Mouse (Mus musculus) 416B (cell line): ENCODE measurements around the gene Zbtb12.

ENCODE experiments used
- DNase-seq: peaks from one replicate; pipeline ENCODE4 v3.0.0; 2011; ENCODE audit warnings: low read depth

Zbtb12 gene

DNA sequence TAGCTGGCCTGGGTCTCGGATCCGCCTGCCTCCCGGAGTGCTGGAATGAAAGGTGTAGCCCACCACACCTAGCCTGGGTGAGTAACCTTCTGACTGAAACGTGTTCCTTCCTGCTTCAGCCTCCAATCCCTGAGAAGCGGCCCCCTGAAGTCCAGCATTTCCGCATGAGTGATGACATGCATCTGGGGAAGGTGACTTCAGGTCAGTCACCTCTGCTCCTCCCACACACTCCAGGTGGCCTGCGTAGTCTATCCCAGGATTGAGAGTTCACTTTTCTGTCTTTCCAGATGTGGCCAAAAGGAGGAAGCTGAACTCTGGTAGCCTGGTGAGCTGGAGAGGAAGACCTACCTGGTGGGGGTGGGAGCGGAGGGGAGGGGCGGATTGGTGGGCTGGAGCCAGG is 23.6 kb downstream of the Zbtb12 start:
- DNase-seq, result no peak

DNA sequence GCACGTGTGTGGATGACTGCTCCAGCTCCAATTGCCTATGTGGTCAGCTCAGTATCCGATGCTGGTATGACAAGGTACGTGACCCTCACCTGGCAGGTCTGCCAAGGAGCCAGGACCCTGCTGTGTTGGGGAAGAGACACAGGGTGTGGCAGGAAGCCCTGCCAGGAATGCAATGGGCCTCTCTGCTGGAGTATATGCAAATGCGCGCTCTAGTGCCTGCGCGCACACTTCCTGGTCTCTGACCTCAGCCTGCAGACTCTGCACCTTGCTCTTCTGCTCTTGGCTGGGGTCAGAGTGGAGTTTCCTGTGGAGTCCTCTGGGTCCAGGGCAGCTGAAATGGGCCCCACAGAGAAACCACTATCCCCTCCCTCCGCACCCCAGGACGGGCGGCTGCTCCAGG is 31.7 kb downstream of the Zbtb12 start:
- DNase-seq, result no peak

GRCm38 (mm10) chr17:34911945-34912351 is 32.7 kb downstream of the Zbtb12 start:
- peak; percentile 61 for DNase-seq

DNA sequence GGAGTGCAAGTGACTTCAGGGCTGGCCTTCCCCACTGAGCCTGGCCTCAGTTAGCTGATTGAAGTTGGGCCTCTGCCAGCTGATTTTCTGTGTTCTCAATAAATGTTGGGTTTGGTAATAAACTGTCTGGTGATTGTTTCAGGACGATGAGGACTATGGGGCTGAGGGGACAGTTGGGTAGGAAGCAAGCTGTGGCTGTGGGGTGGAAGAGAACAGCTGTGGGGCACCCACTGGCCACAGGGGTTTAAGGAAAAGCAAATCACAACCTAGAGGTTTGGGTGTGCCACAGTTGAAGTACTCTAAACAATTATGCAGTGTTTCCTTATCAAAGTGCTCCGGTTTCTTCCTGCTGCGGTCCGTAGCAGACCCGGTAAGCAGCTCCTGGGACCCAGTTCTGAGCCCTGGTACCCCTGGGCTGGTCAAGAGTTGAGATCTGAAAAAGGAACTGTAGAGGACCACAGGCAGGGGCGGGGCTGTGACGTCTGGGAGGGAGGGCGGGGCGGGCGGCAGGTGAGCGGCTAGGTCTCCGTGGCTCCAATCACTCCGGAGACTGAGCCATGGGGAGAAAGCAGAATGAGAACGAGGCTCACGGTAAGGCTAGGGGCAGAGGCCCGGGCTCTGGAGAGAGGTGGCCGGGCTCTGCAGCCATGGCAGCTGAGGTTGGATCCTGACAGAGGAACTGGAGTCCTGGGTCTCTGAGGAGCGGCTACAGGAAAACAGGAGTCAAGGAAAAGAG is 34.8 kb downstream of the Zbtb12 start, which contains the start of gene Slc44a4:
Slc44a4 (plus strand) TSS at position 537 of the 736 bp plus-strand sequence.
- no peak for DNase-seq

DNA sequence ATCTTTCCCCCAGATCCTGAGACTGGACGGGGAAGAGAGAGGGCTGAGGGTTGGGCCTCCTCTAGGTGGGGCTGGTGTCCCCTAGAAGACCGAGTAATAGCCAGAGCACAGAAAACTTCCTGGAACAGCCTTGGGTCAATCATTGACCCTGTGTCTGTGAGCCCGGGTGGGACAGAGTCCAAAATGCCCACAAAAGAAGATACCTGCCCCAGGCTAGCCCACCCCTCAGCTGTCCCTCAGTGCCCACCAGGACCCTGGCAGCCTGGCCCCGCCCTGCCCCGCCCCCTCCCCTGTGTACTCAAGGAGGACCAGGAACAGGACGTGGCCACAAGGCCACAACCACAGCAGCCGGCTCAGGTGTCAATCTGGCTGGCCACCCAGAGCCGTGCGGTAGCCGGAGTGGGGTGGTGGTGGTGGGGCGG is 36.1 kb downstream of the Zbtb12 start:
- peak; percentile 77 for DNase-seq

DNA sequence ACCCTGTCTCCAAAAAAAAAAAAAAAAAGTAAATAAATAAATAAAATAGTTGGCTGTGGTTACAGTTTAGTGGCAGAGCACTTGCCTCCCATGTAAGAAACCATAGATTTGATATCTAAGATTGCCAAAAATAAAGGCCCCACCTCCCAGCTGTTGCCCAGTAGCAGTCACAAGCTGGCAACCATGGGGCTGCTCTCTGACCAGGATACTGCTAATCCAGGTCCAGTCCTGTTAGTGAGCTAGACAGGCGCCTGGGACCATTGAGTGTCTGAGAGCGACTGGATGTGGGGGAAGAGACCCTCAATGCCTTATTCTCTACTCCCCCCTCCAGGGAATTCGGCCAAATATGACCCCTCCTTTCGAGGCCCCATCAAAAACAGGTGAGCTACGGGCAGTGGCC is 37.0 kb downstream of the Zbtb12 start:
- no peak for DNase-seq

DNA sequence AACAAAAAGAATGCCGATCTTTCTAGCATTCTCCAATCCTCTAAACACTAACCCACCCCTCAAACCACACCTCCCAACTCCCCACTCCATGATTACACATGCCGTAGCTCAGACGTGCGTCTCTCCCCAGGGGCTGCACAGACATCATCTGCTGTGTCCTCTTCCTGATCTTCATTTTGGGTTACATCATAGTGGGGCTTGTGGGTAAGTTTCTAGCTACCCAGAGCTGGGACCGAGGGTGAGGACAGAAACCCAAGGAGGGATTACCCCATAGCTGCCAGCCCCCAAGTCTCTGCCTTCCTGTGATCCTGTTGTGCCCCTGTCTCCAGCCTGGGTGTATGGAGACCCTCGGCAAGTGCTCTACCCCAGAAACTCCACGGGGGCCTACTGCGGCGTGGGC is 37.9 kb downstream of the Zbtb12 start:
- DNase-seq, result no peak

DNA sequence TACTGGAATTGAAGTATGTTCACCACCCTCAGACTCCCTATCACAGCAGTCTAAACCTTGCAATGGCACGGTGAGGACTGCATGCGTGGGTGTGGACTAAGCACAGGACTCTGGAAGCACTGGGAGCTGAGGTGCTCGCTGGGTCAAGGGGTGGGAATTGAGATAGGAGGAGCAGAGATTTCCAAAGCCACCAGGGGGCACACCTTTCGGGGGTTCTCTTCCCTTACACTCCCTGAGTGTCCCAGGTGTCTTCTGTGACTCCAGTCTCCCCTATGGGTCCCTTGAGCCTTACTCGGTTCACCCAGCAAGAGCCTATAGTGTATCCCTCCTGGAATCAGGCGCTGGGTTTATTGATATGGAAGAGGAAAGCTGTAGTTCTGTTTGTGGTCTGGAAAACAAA is 43.7 kb downstream of the Zbtb12 start:
- DNase-seq, result peak; percentile 26

DNA sequence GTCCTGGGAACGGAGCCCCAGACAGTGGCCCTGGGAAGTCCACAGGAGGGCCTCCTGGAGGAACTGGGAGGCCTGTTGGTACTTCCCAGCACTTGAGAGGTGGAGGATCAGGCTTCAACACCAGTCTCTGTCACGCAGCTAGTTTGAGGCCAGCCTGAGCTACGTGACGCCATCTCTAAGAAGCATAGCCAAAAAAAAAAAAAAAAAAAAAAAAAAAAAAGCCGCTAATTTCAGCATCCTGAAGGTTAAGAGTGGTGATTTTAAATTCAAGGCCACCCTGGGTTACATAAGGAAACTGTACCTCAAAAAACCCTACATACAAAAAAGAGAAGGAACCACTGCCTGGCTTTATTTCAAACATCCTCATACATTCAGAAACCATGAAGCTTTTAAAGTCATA is 45.0 kb downstream of the Zbtb12 start:
- peak; percentile 64 for DNase-seq

GRCm38 (mm10) chr17:34927306-34928019 is 48.2 kb downstream of the Zbtb12 start:
- DNase-seq, result no peak

- DNase-seq, result no peak
These were observed 49.6 kb downstream of the Zbtb12 start for GRCm38 (mm10) chr17:34928841-34929240.

DNA sequence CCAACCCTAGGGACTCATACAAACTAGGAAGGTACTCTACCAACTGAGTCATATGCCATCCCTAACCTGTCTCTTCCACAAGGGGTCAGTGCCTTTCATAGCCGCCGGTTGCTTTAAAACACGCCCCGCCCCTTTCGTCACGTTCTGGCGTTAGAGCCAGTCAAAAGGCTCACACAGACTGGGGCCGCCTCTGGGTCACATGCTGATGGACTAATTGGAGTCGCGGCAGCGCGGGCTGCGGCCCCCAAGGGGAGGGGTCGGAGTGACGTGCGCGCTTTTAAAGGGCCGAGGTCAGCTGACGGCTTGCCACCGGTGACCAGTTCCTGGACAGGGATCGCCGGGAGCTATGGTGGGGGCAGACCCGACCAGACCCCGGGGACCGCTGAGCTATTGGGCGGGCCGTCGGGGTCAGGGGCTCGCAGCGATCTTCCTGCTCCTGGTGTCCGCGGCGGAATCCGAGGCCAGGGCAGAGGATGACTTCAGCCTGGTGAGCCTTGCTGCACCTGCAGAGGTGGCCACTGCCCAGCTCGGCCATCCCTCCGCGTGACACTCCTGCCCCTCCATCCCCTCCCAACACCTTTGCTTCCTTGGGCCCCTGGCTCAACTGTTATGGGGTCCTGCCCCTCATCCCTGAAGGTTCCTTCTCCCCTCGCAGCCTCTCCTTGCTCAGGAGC is 51.9 kb downstream of the Zbtb12 start, which contains the start of gene Neu1:
Neu1 (plus strand) TSS at position 193 of the 674 bp plus-strand sequence.
- peak; percentile 99 for DNase-seq

DNA sequence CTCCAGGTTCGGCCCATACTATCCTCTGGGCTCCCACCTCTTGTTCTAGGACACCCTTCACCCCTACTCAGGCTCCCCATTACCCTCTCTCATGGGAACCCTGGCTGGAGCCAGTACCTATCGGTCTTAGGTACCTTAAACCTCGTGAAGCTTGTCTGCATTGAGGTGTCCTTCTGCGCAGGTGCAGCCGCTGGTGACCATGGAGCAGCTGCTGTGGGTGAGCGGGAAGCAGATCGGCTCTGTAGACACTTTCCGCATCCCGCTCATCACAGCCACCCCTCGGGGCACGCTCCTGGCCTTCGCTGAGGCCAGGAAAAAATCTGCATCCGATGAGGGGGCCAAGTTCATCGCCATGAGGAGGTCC is 52.4 kb downstream of the Zbtb12 start:
- DNase-seq, result no peak

GRCm38 (mm10) chr17:34932287-34932686 is 53.0 kb downstream of the Zbtb12 start:
- no peak for DNase-seq

DNA sequence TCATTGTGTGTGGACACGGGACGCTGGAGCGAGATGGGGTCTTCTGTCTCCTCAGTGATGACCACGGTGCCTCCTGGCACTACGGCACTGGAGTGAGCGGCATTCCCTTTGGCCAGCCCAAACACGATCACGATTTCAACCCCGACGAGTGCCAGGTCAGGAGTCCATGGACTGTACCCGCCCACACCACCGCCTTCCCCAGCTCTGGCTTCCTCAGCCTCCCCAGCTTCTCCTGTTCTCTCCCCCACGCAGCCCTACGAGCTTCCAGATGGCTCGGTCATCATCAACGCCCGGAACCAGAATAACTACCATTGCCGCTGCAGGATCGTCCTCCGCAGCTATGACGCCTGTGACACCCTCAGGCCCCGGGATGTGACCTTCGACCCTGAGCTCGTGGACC is 54.7 kb downstream of the Zbtb12 start:
- no peak for DNase-seq

- DNase-seq, result peak; percentile 47
These were observed 55.5 kb downstream of the Zbtb12 start for GRCm38 (mm10) chr17:34934830-34935229.

GRCm38 (mm10) chr17:34937960-34938505 is 58.8 kb downstream of the Zbtb12 start:
- peak; percentile 78 for DNase-seq

GRCm38 (mm10) chr17:34941344-34942041 is 62.2 kb downstream of the Zbtb12 start:
- peak; percentile 20 for DNase-seq

DNA sequence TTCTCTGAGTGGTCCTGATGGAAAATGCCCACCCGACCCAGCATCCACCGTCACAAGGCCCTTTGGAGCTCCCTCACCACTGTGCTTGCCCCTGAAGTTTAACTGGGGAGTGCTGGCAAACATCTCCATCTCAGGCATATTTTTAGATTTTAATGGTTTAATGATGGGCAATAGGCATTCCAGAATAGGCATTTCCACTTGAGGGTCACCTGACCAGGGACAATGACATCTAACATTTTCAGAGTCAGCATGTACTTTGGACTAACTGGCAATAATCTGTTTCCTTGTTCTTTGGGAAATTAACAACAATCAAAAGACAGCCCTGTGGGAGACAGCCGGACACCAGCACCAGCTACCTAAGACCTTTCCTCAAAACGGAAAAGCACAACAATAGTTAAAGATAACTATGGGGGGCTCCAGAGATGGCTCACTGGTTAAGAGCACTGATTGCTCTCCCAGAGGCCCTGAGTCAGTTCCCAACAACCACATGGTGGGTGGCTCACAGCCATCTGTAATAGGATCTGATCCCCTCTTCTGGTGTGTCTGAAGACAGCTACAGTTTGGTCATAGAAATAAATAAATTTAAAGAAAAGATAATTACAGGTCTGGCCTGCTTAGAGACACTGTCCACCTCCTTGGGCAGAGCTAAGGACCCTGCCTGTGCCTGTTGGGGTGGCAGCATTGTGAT is 64.0 kb downstream of the Zbtb12 start:
- no peak for DNase-seq

DNA sequence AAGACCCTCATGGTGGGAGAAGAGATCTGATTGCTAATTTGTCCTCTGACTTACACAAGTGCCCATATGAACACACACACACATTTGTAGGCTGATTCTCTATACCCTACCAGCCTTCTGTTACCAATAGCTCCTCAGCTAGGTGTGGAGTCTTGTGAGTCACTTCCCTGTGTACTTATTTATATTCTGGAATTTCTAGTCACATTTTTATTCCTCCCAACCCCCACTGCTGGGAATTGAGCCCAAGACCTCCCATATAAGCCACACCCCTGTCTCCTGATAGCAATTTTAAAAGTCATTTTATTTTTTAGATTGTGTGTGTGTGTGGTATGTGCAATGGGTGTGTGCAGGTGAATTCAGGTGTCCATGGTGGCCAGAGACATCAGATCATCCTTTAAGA is 65.1 kb downstream of the Zbtb12 start:
- DNase-seq, result no peak
